Mouse (Mus musculus) myocyte (in vitro differentiated cells): ENCODE measurements around the gene Eea1.

Source experiments
- E2F4 ChIP-seq: IDR thresholded peaks from one replicate; pipeline ENCODE4 v1.6.1; 2011; ENCODE audit warnings: mild to moderate bottlenecking, control low read depth, moderate library complexity; ENCODE audit not compliant: insufficient read depth
- MAX ChIP-seq: IDR thresholded peaks from one replicate; pipeline ENCODE4 v1.6.1; 2011; ENCODE audit warnings: low read depth, mild to moderate bottlenecking, control low read depth
- MYOD1 ChIP-seq, 3 experiments: IDR thresholded peaks; one replicate each; pipeline ENCODE4 v1.6.1; 2011; ENCODE audit warnings: control low read depth in 2 of 3, low read depth in 2 of 3, mild to moderate bottlenecking in 2 of 3, moderate library complexity in 1 of 3; ENCODE audit not compliant: insufficient read length in 2 of 3, control insufficient read depth in 1 of 3

- TF ChIP-seq MAX (no peak), MYOD1 (IDR thresholded peaks at IDR 0.05; ENCODE audit: control insufficient read depth in 1 of 3, insufficient read length in 2 of 3, low read depth in 2 of 3) (no peak), E2F4 (no peak)
These were observed 108.1 kb downstream of the Eea1 start for GRCm38 (mm10) chr10:96048550-96048949.
